Mouse (Mus musculus) limb, embryonic 13.5 days (tissue): Measurements from ENCODE around the gene Maml2. TPM values are rescaled to one million over a fixed set of nuclear protein-coding genes. Genes with fewer than 3 reads are reported as not detected.

Experiments
- ATAC-seq: fragments of 200-750 bp; cut with Nextera tagmentation; 2 replicates; pipeline ENCODE4 v1.8.0; 2017; ENCODE audit warnings: low read depth, moderate number of reproducible peaks, moderate TSS enrichment; ENCODE audit not compliant: low FRiP score
- H3K27ac ChIP-seq: fragments of 300-500 bp; sonication (generic); 2 replicates; pipeline ENCODE4 v1.5.1; 2015; ENCODE audit warnings: inconsistent platforms, mild to moderate bottlenecking, moderate library complexity
- H3K27me3 ChIP-seq: fragments of 300-500 bp; sonication (generic); 2 replicates; pipeline ENCODE4 v1.6.1; 2015; ENCODE audit warnings: mild to moderate bottlenecking, inconsistent platforms
- H3K36me3 ChIP-seq: fragments of 300-500 bp; sonication (generic); 2 replicates; pipeline ENCODE4 v1.6.1; 2015; ENCODE audit warnings: inconsistent platforms, mild to moderate bottlenecking, moderate library complexity
- H3K4me1 ChIP-seq: fragments of 300-500 bp; sonication (generic); 2 replicates; pipeline ENCODE4 v1.6.1; 2015; ENCODE audit warnings: inconsistent platforms
- H3K4me2 ChIP-seq: fragments of 300-500 bp; sonication (generic); replicated peaks from 2 replicates; pipeline ENCODE4 v1.6.1; 2015; ENCODE audit warnings: inconsistent platforms, mild to moderate bottlenecking, moderate library complexity
- H3K4me3 ChIP-seq: fragments of 300-500 bp; sonication (generic); 2 replicates; pipeline ENCODE4 v1.5.1; 2015; ENCODE audit warnings: moderate library complexity, mild to moderate bottlenecking, inconsistent platforms
- H3K9ac ChIP-seq: fragments of 300-500 bp; sonication (generic); 2 replicates; pipeline ENCODE4 v1.6.1; 2015; ENCODE audit warnings: mild to moderate bottlenecking, inconsistent platforms
- H3K9me3 ChIP-seq: fragments of 300-500 bp; sonication (generic); 2 replicates; pipeline ENCODE4 v1.6.1; 2016; ENCODE audit warnings: inconsistent platforms
- WGBS: fragments of 180-500 bp; shearing (Covaris S2); methylation state at CpG from one replicate; pipeline ENCODE4 v1.1.7; 2015; 5-methylcytosine and 5-hydroxymethylcytosine counted together
- polyA plus RNA-seq: library from polyadenylated mRNA; unstranded; fragments of >200 nt; fragmentation: Nextera tagmentation; extraction: Ambion mirVana; gene quantifications from 2 replicates; pipeline ENCODE4 v1.2.1, GENCODE M21; 2015

The Maml2 gene
- polyA plus RNA-seq, 1 experiment from 2014 or later: 15.9 TPM

GRCm38 (mm10) chr9:13686977-13687659 is 389.4 kb downstream of the Maml2 start:
- H3K27me3 ChIP-seq: no peaks in the 10 kb centered on the region
- 89% methylated on average over 19 of the region's 19 CpGs for WGBS
- H3K36me3 ChIP-seq: no peaks in the 10 kb centered on the region
- no peak overlapping the region for H3K4me2 ChIP-seq
- H3K27ac ChIP-seq: no peak overlapping the region
- H3K9ac ChIP-seq: no peak overlapping the region
- H3K4me3 ChIP-seq: no peak overlapping the region
- no peaks in the 10 kb centered on the region for H3K9me3 ChIP-seq
- no peaks in the 10 kb centered on the region; the same call in 1 of the 2 replicates for H3K4me1 ChIP-seq
- no peak for ATAC-seq

GRCm38 (mm10) chr9:13688997-13689396 is 391.2 kb downstream of the Maml2 start:
- no peaks in the 10 kb centered on the region for H3K4me1 ChIP-seq
- H3K9me3 ChIP-seq: no peaks in the 10 kb centered on the region
- H3K4me2 ChIP-seq: no peak overlapping the region
- no peak overlapping the region for H3K4me3 ChIP-seq
- ATAC-seq: no peak
- H3K27ac ChIP-seq: no peak overlapping the region
- 78% methylated on average over 9 of the region's 9 CpGs for WGBS
- H3K27me3 ChIP-seq: no peaks in the 10 kb centered on the region
- no peaks in the 10 kb centered on the region for H3K36me3 ChIP-seq
- no peak overlapping the region for H3K9ac ChIP-seq

- 75% methylated on average over 8 of the region's 8 CpGs for WGBS
- Histone ChIP-seq H3K9me3 (no peaks in the 10 kb centered on the region), H3K36me3 (no peaks in the 10 kb centered on the region), H3K4me3 (no peak overlapping the region), H3K4me2 (no peak overlapping the region), H3K4me1 (no peaks in the 10 kb centered on the region), H3K9ac (no peak overlapping the region), H3K27me3 (no peaks in the 10 kb centered on the region), H3K27ac (no peak overlapping the region)
- no peak for ATAC-seq
Measured at GRCm38 (mm10) chr9:13690321-13690720, 392.6 kb downstream of the Maml2 start.

- Histone ChIP-seq H3K9ac (no peak overlapping the region), H3K27ac (no peak overlapping the region), H3K4me3 (no peak overlapping the region), H3K4me1 (peaks cover 9% of the 10 kb centered on the region), H3K9me3 (no peaks in the 10 kb centered on the region), H3K27me3 (no peaks in the 10 kb centered on the region), H3K4me2 (no peak overlapping the region), H3K36me3 (no peaks in the 10 kb centered on the region)
- whole genome bisulfite sequencing: 84% methylated on average over 3 of the region's 3 CpGs
- ATAC-seq: no peak
Measured at GRCm38 (mm10) chr9:13693693-13694284, 396.0 kb downstream of the Maml2 start.

GRCm38 (mm10) chr9:13694293-13694692 is 396.5 kb downstream of the Maml2 start:
- no peak overlapping the region for H3K27ac ChIP-seq
- 72% methylated on average over 5 of the region's 5 CpGs for WGBS
- no peak overlapping the region for H3K4me2 ChIP-seq
- no peaks in the 10 kb centered on the region for H3K9me3 ChIP-seq
- no peaks in the 10 kb centered on the region for H3K27me3 ChIP-seq
- no peak overlapping the region for H3K9ac ChIP-seq
- no peak overlapping the region for H3K4me3 ChIP-seq
- H3K4me1 ChIP-seq: peaks cover 9% of the 10 kb centered on the region
- H3K36me3 ChIP-seq: no peaks in the 10 kb centered on the region
- no peak for ATAC-seq

GRCm38 (mm10) chr9:13697041-13697811 is 399.5 kb downstream of the Maml2 start:
- Histone ChIP-seq H3K36me3 (peaks cover 3% of the 10 kb centered on the region; the same call in 1 of the 2 replicates), H3K4me1 (peaks cover 9% of the 10 kb centered on the region), H3K27ac (peak overlapping the region; percentile 35; the same call in 1 of the 2 replicates), H3K9me3 (no peaks in the 10 kb centered on the region), H3K4me3 (no peak overlapping the region), H3K9ac (no peak overlapping the region), H3K4me2 (no peak overlapping the region), H3K27me3 (no peaks in the 10 kb centered on the region)
- 64% methylated on average over 4 of the region's 4 CpGs for WGBS
- peak; percentile 61; the same call in 1 of the 2 replicates for ATAC-seq

GRCm38 (mm10) chr9:13697869-13698268 is 400.1 kb downstream of the Maml2 start:
- H3K9me3 ChIP-seq: no peaks in the 10 kb centered on the region
- ATAC-seq: no peak
- H3K4me1 ChIP-seq: peaks cover 9% of the 10 kb centered on the region
- H3K4me3 ChIP-seq: no peak overlapping the region
- no peaks in the 10 kb centered on the region for H3K27me3 ChIP-seq
- H3K4me2 ChIP-seq: no peak overlapping the region
- H3K27ac ChIP-seq: no peak overlapping the region
- no peak overlapping the region for H3K9ac ChIP-seq
- peaks cover 9% of the 10 kb centered on the region for H3K36me3 ChIP-seq
- WGBS: 91% methylated on average over 4 of the region's 4 CpGs

GRCm38 (mm10) chr9:13699061-13699780 is 401.5 kb downstream of the Maml2 start:
- no peak for ATAC-seq
- Histone ChIP-seq H3K36me3 (peaks cover 22% of the 10 kb centered on the region), H3K9ac (no peak overlapping the region), H3K4me3 (no peak overlapping the region), H3K4me1 (peaks cover 9% of the 10 kb centered on the region), H3K4me2 (no peak overlapping the region), H3K9me3 (no peaks in the 10 kb centered on the region), H3K27me3 (no peaks in the 10 kb centered on the region), H3K27ac (no peak overlapping the region)
- WGBS: 34% methylated on average over 14 of the region's 14 CpGs

- H3K4me3 ChIP-seq: no peak overlapping the region
- peaks cover 27% of the 10 kb centered on the region for H3K36me3 ChIP-seq
- H3K4me2 ChIP-seq: no peak overlapping the region
- no peaks in the 10 kb centered on the region for H3K9me3 ChIP-seq
- no peak overlapping the region for H3K27ac ChIP-seq
- no peaks in the 10 kb centered on the region for H3K27me3 ChIP-seq
- peaks cover 9% of the 10 kb centered on the region for H3K4me1 ChIP-seq
- WGBS: 51% methylated on average over 5 of the region's 5 CpGs
- no peak for ATAC-seq
- no peak overlapping the region for H3K9ac ChIP-seq
Measured at GRCm38 (mm10) chr9:13699781-13700116, 402.0 kb downstream of the Maml2 start.

GRCm38 (mm10) chr9:13701773-13702172 is 404.0 kb downstream of the Maml2 start:
- ATAC-seq: no peak
- Histone ChIP-seq H3K4me3 (no peak overlapping the region), H3K4me1 (peaks cover 9% of the 10 kb centered on the region), H3K9me3 (no peaks in the 10 kb centered on the region), H3K27me3 (no peaks in the 10 kb centered on the region), H3K36me3 (peaks cover 40% of the 10 kb centered on the region), H3K9ac (no peak overlapping the region), H3K4me2 (no peak overlapping the region), H3K27ac (no peak overlapping the region)
- WGBS: 95% methylated on average over 12 of the region's 12 CpGs

GRCm38 (mm10) chr9:13703100-13703499 is 405.3 kb downstream of the Maml2 start:
- Histone ChIP-seq H3K9ac (no peak overlapping the region), H3K36me3 (peaks cover 44% of the 10 kb centered on the region), H3K27ac (no peak overlapping the region), H3K4me3 (no peak overlapping the region), H3K27me3 (no peaks in the 10 kb centered on the region), H3K9me3 (no peaks in the 10 kb centered on the region), H3K4me1 (no peaks in the 10 kb centered on the region), H3K4me2 (no peak overlapping the region)
- ATAC-seq: no peak
- 84% methylated on average over 2 of the region's 2 CpGs for WGBS

GRCm38 (mm10) chr9:13704917-13705316 is 407.2 kb downstream of the Maml2 start:
- Histone ChIP-seq H3K9me3 (no peaks in the 10 kb centered on the region), H3K4me1 (no peaks in the 10 kb centered on the region), H3K36me3 (peaks cover 44% of the 10 kb centered on the region), H3K27ac (no peak overlapping the region), H3K9ac (no peak overlapping the region), H3K4me2 (no peak overlapping the region), H3K4me3 (no peak overlapping the region), H3K27me3 (no peaks in the 10 kb centered on the region)
- no peak for ATAC-seq
- 69% methylated on average over 4 of the region's 4 CpGs for WGBS
